Mouse (Mus musculus) cerebellum, adult 9-10 months (tissue): Measurements from ENCODE around the gene Map3k14.
"Not testable (repeated sequence)": the region's sequence is repeated elsewhere in the genome, so short reads cannot be mapped to it uniquely, and the experiment has no call there.

Experiments
- DNase-seq: peaks from one replicate; pipeline ENCODE4 v3.0.0; 2022

The Map3k14 gene

GRCm38 (mm10) chr11:103267346-103268219, at the start of gene Map3k14:
Map3k14 (minus strand) TSS chr11:103267472.
- peak; percentile 100 for DNase-seq

GRCm38 (mm10) chr11:103315379-103315778, 48.1 kb upstream of the Map3k14 start:
- no peak for DNase-seq

- DNase-seq, result no peak
Measured at GRCm38 (mm10) chr11:103314736-103315374, 47.6 kb upstream of the Map3k14 start.

- DNase-seq, result no peak
Measured at GRCm38 (mm10) chr11:103313542-103313941, 46.3 kb upstream of the Map3k14 start.

- no peak for DNase-seq
Measured at GRCm38 (mm10) chr11:103312655-103313255, 45.5 kb upstream of the Map3k14 start.

GRCm38 (mm10) chr11:103311960-103312611, 44.8 kb upstream of the Map3k14 start:
- DNase-seq, result no peak

- DNase-seq, result no peak
Measured at GRCm38 (mm10) chr11:103309956-103310574, 42.8 kb upstream of the Map3k14 start.

- DNase-seq, result no peak
Measured at GRCm38 (mm10) chr11:103307910-103308309, 40.6 kb upstream of the Map3k14 start.

GRCm38 (mm10) chr11:103304525-103304924, 37.3 kb upstream of the Map3k14 start:
- DNase-seq, result no peak

- no peak for DNase-seq
Measured at GRCm38 (mm10) chr11:103294772-103295171, 27.5 kb upstream of the Map3k14 start.

GRCm38 (mm10) chr11:103294066-103294465, 26.8 kb upstream of the Map3k14 start:
- DNase-seq, result no peak

- DNase-seq, result no peak
Measured at GRCm38 (mm10) chr11:103292890-103293287, 25.6 kb upstream of the Map3k14 start.

- DNase-seq, result no peak
Measured at GRCm38 (mm10) chr11:103292152-103292889, 25.0 kb upstream of the Map3k14 start.

GRCm38 (mm10) chr11:103290841-103291240, 23.6 kb upstream of the Map3k14 start:
- DNase-seq, result not testable (repeated sequence)

GRCm38 (mm10) chr11:103288291-103288963, 21.2 kb upstream of the Map3k14 start:
- no peak for DNase-seq

- no peak for DNase-seq
Measured at GRCm38 (mm10) chr11:103286910-103287309, 19.6 kb upstream of the Map3k14 start.

GRCm38 (mm10) chr11:103285951-103286350, 18.7 kb upstream of the Map3k14 start:
- DNase-seq, result no peak

GRCm38 (mm10) chr11:103285276-103285675, 18.0 kb upstream of the Map3k14 start:
- no peak for DNase-seq

- no peak for DNase-seq
Measured at GRCm38 (mm10) chr11:103281784-103282183, 14.5 kb upstream of the Map3k14 start.

GRCm38 (mm10) chr11:103276450-103276849, 9.2 kb upstream of the Map3k14 start:
- no peak for DNase-seq

- no peak for DNase-seq
Measured at GRCm38 (mm10) chr11:103272888-103273287, 5.6 kb upstream of the Map3k14 start.
